Mouse (Mus musculus) cerebellum, adult 2 months (tissue): ENCODE data around the gene Tmem170.

Experiments
- CTCF ChIP-seq: fragments of 200-500 bp; IDR thresholded peaks from 2 replicates; pipeline ENCODE4 v1.5.1; 2011; ENCODE audit warnings: low read depth, mild to moderate bottlenecking, control low read depth, low read length, moderate library complexity, borderline replicate concordance; ENCODE audit not compliant: insufficient read depth
- POLR2A ChIP-seq: fragments of 200-500 bp; IDR thresholded peaks from 2 replicates; pipeline ENCODE4 v1.6.1; 2011; ENCODE audit warnings: low read length, control low read depth, borderline replicate concordance; ENCODE audit not compliant: insufficient read depth

DNA sequence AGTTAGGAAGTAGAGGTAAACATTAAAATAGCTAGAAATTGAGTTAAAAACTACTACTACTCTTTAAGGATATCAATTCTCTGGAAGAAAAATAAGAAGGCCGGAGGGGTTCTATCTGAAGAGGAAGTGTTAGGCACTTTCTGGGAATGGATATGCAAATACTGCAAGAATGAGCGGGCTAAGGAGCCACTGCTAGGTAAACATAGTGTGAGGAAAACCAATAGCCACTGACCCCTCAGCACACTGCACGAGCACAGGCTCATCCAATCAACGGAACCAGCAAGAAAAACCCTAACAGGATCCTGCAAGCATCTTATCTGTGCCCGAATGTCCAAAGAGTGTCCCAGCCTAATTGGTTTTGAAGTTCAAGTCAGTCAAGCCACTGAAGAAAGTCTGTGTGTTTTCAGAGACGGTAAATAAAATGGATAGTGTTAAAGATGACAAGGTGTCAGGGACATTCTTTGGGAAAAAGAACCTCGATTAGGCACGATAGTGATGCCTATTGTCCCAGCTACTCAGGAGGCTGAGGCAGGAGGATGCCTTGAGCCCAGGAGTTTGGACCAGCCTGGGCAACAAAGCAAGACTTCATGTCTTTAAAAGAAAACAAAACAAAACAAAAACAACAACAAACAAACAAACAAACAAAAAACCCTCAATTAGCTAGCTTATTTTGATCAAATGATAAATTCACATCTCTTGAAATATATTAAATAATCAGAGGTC, 11.3 kb downstream of the Tmem170 start:
- TF ChIP-seq CTCF, result no peak
- TF ChIP-seq POLR2A, result no peak
